Mouse (Mus musculus) brain, embryonic 14.5 days (tissue): ENCODE measurements at regions not wholly inside any gene's neighbourhood (a gene's known extent, or its start where the extent isn't known, plus 50 kb on each side); places are given as distances from the start of the nearest gene placed in this dataset.

ENCODE experiments used
- CTCF ChIP-seq: fragments of 200-500 bp; IDR thresholded peaks from 2 replicates; pipeline ENCODE4 v1.5.1; 2012; ENCODE audit warnings: inconsistent platforms, mild to moderate bottlenecking, moderate library complexity, borderline replicate concordance; ENCODE audit not compliant: insufficient read depth, insufficient read length; ENCODE audit errors: extremely low read depth
- POLR2A ChIP-seq: fragments of 200-500 bp; IDR thresholded peaks from 2 replicates; pipeline ENCODE4 v1.6.1; 2012; ENCODE audit warnings: mild to moderate bottlenecking, inconsistent platforms, borderline replicate concordance; ENCODE audit not compliant: poor library complexity, insufficient read depth, insufficient read length, severe bottlenecking; ENCODE audit errors: extremely low read depth

DNA sequence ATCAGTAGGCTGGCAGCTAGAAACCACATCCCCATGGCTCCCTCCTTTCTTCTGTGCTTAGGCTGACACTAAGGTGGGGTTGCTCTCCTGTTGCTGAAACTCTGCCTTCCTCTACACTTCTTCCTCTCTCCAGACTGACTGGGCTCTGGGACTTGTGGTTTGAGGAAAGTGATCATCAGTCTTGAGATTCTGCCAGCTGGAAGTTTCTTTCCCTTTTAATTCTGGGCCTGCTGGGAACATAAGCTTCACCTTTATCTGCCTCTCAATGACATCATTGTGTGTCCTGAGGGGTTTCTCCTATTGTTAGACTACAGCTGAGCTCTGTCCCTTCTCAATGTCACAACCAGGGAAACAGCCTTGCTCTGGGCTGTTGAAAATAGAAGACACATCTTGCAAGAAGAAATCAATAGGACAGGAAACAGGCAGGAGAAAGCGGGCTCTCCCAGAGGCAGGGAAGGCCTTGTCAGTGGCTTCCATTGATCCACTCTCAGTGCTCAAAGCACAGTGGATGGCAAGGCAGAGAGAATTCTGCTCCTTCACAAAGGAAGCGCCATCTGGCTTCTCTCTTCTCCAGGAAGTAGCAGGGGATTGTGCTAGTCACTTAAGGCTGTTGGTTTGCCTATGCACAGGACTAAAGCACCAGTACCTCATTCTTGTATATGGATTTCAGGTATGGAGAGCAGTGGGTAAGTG, 206.3 kb upstream of the Cdyl start:
- TF ChIP-seq POLR2A (no peak), CTCF (no peak)
